Mouse (Mus musculus) neural tube, embryonic 13.5 days (tissue): ENCODE results near the gene Abhd14a. TPM values are rescaled to one million over a fixed set of nuclear protein-coding genes. Genes with fewer than 3 reads are reported as not detected.
"Not testable (repeated sequence)": the region's sequence is repeated elsewhere in the genome, so short reads cannot be mapped to it uniquely, and the experiment has no call there.

Source experiments
- ATAC-seq: fragments of 200-750 bp; cut with Nextera tagmentation; 2 replicates; pipeline ENCODE4 v1.8.0; 2017; ENCODE audit warnings: low read depth, mild to moderate bottlenecking, moderate TSS enrichment, moderate library complexity
- H3K27ac ChIP-seq: fragments of 300-500 bp; sonication (generic); replicated peaks from 2 replicates; pipeline ENCODE4 v1.5.1; 2015; ENCODE audit warnings: moderate library complexity, mild to moderate bottlenecking, inconsistent platforms
- H3K27me3 ChIP-seq: fragments of 300-500 bp; sonication (generic); 2 replicates; pipeline ENCODE4 v1.6.1; 2015; ENCODE audit warnings: mild to moderate bottlenecking, inconsistent platforms
- H3K36me3 ChIP-seq: fragments of 300-500 bp; sonication (generic); 2 replicates; pipeline ENCODE4 v1.6.1; 2015; ENCODE audit warnings: mild to moderate bottlenecking, inconsistent platforms
- H3K4me1 ChIP-seq: fragments of 300-500 bp; sonication (generic); replicated peaks from 2 replicates; pipeline ENCODE4 v1.6.1; 2015; ENCODE audit warnings: inconsistent platforms
- H3K4me2 ChIP-seq: fragments of 300-500 bp; sonication (generic); 2 replicates; pipeline ENCODE4 v1.6.1; 2015; ENCODE audit warnings: inconsistent platforms, mild to moderate bottlenecking, moderate library complexity
- H3K4me3 ChIP-seq: fragments of 300-500 bp; sonication (generic); 2 replicates; pipeline ENCODE4 v1.5.1; 2015; ENCODE audit warnings: mild to moderate bottlenecking, inconsistent platforms
- H3K9ac ChIP-seq: fragments of 300-500 bp; sonication (generic); 2 replicates; pipeline ENCODE4 v1.6.1; 2015; ENCODE audit warnings: moderate library complexity, mild to moderate bottlenecking, inconsistent platforms
- H3K9me3 ChIP-seq: fragments of 300-500 bp; sonication (generic); 2 replicates; pipeline ENCODE4 v1.6.1; 2016; ENCODE audit warnings: inconsistent platforms
- WGBS: fragments of 180-500 bp; shearing (Covaris S2); methylation state at CpG from one replicate; pipeline ENCODE4 v1.1.7; 2015; 5-methylcytosine and 5-hydroxymethylcytosine counted together
- polyA plus RNA-seq: library from polyadenylated mRNA; unstranded; fragments of >200 nt; fragmentation: Nextera tagmentation; extraction: Ambion mirVana; gene quantifications from 2 replicates; pipeline ENCODE4 v1.2.1, GENCODE M21; 2015

Abhd14a gene
- 49.7 and 57.4 TPM in 2 replicates for polyA plus RNA-seq

- WGBS, result under 1% methylated on average over 24 of the region's 24 CpGs
- peak; percentile 68 for ATAC-seq
Observed at GRCm38 (mm10) chr9:106447348-106447747, at the start of gene Abhd14a, which contains the start of gene Abhd14b. Gene Abhd14a (minus strand): TSS chr9:106447678. Gene Abhd14b (plus strand): TSS chr9:106447459.

GRCm38 (mm10) chr9:106487602-106488001, 40.1 kb upstream of the Abhd14a start:
- H3K4me3 ChIP-seq, H3K9me3 ChIP-seq, ATAC-seq, H3K27me3 ChIP-seq, H3K4me2 ChIP-seq, H3K9ac ChIP-seq, H3K4me1 ChIP-seq, H3K27ac ChIP-seq: not testable (repeated sequence)
- WGBS, result 83% methylated on average over 6 of the region's 6 CpGs
- peaks cover 40% of the 10 kb centered on the region for H3K36me3 ChIP-seq

More at GRCm38 (mm10) chr9:106447348-106447747, at the start of gene Abhd14a, which contains the start of gene Abhd14b:
- H3K4me3 ChIP-seq, result peak within 1 kb of the TSS; percentile 56
- peak within 1 kb of the TSS; percentile 80 for H3K9ac ChIP-seq
- no peaks in the 10 kb centered on the region for H3K36me3 ChIP-seq
- peaks cover 61% of the 10 kb centered on the region for H3K4me1 ChIP-seq
- H3K27ac ChIP-seq, result peak within 1 kb of the TSS; percentile 78
- peak within 1 kb of the TSS; percentile 77 for H3K4me2 ChIP-seq
- no peaks in the 10 kb centered on the region for H3K27me3 ChIP-seq
- H3K9me3 ChIP-seq, result no peaks in the 10 kb centered on the region

- Histone ChIP-seq H3K36me3 (peaks cover 57% of the 10 kb centered on the region), H3K27ac (no peak overlapping the region)
- 84% methylated on average over 10 of the region's 10 CpGs for WGBS
Observed at GRCm38 (mm10) chr9:106485076-106485475, 37.6 kb upstream of the Abhd14a start.

GRCm38 (mm10) chr9:106483606-106484005, 36.1 kb upstream of the Abhd14a start:
- Histone ChIP-seq H3K4me2 (no peak overlapping the region), H3K9ac (no peak overlapping the region), H3K9me3 (no peaks in the 10 kb centered on the region), H3K36me3 (peaks cover 62% of the 10 kb centered on the region), H3K4me1 (peaks cover 6% of the 10 kb centered on the region; the same call in 1 of the 2 replicates), H3K27me3 (no peaks in the 10 kb centered on the region), H3K27ac (no peak overlapping the region), H3K4me3 (no peak overlapping the region)
- ATAC-seq, result no peak
- 95% methylated on average over 17 of the region's 17 CpGs for WGBS

More at GRCm38 (mm10) chr9:106485076-106485475, 37.6 kb upstream of the Abhd14a start:
- no peak overlapping the region for H3K4me3 ChIP-seq
- H3K9me3 ChIP-seq, result no peaks in the 10 kb centered on the region
- no peak overlapping the region for H3K9ac ChIP-seq
- no peak overlapping the region for H3K4me2 ChIP-seq
- no peak for ATAC-seq
- no peaks in the 10 kb centered on the region for H3K4me1 ChIP-seq
- no peaks in the 10 kb centered on the region for H3K27me3 ChIP-seq

- no peak overlapping the region for H3K9ac ChIP-seq
- H3K36me3 ChIP-seq, result peaks cover 62% of the 10 kb centered on the region
- ATAC-seq, result no peak
- H3K27ac ChIP-seq, result no peak overlapping the region
- no peak overlapping the region for H3K4me3 ChIP-seq
- peaks cover 10% of the 10 kb centered on the region for H3K4me1 ChIP-seq
- H3K27me3 ChIP-seq, result no peaks in the 10 kb centered on the region
- WGBS, result 97% methylated on average over 10 of the region's 10 CpGs
- no peak overlapping the region for H3K4me2 ChIP-seq
- H3K9me3 ChIP-seq, result no peaks in the 10 kb centered on the region
Observed at GRCm38 (mm10) chr9:106483136-106483535, 35.7 kb upstream of the Abhd14a start.

- Histone ChIP-seq H3K27ac (no peak overlapping the region), H3K4me3 (no peak overlapping the region), H3K9ac (no peak overlapping the region), H3K36me3 (peaks cover 62% of the 10 kb centered on the region), H3K4me1 (peaks cover 15% of the 10 kb centered on the region), H3K27me3 (no peaks in the 10 kb centered on the region), H3K4me2 (no peak overlapping the region), H3K9me3 (no peaks in the 10 kb centered on the region)
- no peak for ATAC-seq
- 87% methylated on average over 17 of the region's 17 CpGs for WGBS
Observed at GRCm38 (mm10) chr9:106482578-106483115, 35.2 kb upstream of the Abhd14a start.

GRCm38 (mm10) chr9:106481676-106482075, 34.2 kb upstream of the Abhd14a start:
- Histone ChIP-seq H3K9ac (no peak overlapping the region), H3K27me3 (no peaks in the 10 kb centered on the region), H3K9me3 (no peaks in the 10 kb centered on the region), H3K27ac (no peak overlapping the region), H3K4me1 (peaks cover 19% of the 10 kb centered on the region), H3K36me3 (peaks cover 62% of the 10 kb centered on the region), H3K4me2 (no peak overlapping the region), H3K4me3 (no peak overlapping the region)
- no peak for ATAC-seq
- 93% methylated on average over 13 of the region's 13 CpGs for WGBS

- H3K27me3 ChIP-seq, result no peaks in the 10 kb centered on the region
- no peak for ATAC-seq
- no peak overlapping the region for H3K27ac ChIP-seq
- peaks cover 57% of the 10 kb centered on the region for H3K36me3 ChIP-seq
- no peak overlapping the region for H3K4me3 ChIP-seq
- no peak overlapping the region for H3K4me2 ChIP-seq
- H3K4me1 ChIP-seq, result peaks cover 25% of the 10 kb centered on the region
- H3K9me3 ChIP-seq, result no peaks in the 10 kb centered on the region
- 97% methylated on average over 15 of the region's 15 CpGs for WGBS
- H3K9ac ChIP-seq, result no peak overlapping the region
Observed at GRCm38 (mm10) chr9:106481075-106481474, 33.6 kb upstream of the Abhd14a start.

GRCm38 (mm10) chr9:106480541-106480940, 33.1 kb upstream of the Abhd14a start:
- 95% methylated on average over 7 of the region's 7 CpGs for WGBS
- no peak for ATAC-seq

GRCm38 (mm10) chr9:106478101-106478500, 30.6 kb upstream of the Abhd14a start:
- H3K27ac ChIP-seq, result no peak overlapping the region
- WGBS, result 84% methylated on average over 9 of the region's 9 CpGs
- H3K9me3 ChIP-seq, result no peaks in the 10 kb centered on the region
- no peaks in the 10 kb centered on the region for H3K27me3 ChIP-seq
- ATAC-seq, result no peak
- peak overlapping the region; percentile 79 for H3K9ac ChIP-seq
- H3K4me1 ChIP-seq, result peaks cover 38% of the 10 kb centered on the region
- H3K4me2 ChIP-seq, result peak overlapping the region; percentile 99
- peaks cover 27% of the 10 kb centered on the region for H3K36me3 ChIP-seq
- H3K4me3 ChIP-seq, result peak overlapping the region; percentile 67

More at GRCm38 (mm10) chr9:106480541-106480940, 33.1 kb upstream of the Abhd14a start:
- Histone ChIP-seq H3K36me3 (peaks cover 52% of the 10 kb centered on the region), H3K27ac (no peak overlapping the region), H3K4me2 (no peak overlapping the region), H3K4me1 (peaks cover 28% of the 10 kb centered on the region), H3K9me3 (no peaks in the 10 kb centered on the region), H3K4me3 (no peak overlapping the region), H3K27me3 (no peaks in the 10 kb centered on the region), H3K9ac (no peak overlapping the region)

GRCm38 (mm10) chr9:106477649-106478048, 30.2 kb upstream of the Abhd14a start:
- WGBS, result 5% methylated on average over 16 of the region's 16 CpGs

GRCm38 (mm10) chr9:106476924-106477484, 29.5 kb upstream of the Abhd14a start, which contains the start of gene Parp3:
Gene Parp3 (minus strand): TSS chr9:106476949.
- Histone ChIP-seq H3K9ac (peak within 1 kb of the TSS; percentile 79), H3K9me3 (no peaks in the 10 kb centered on the region), H3K4me3 (peak within 1 kb of the TSS; percentile 67), H3K4me2 (peak within 1 kb of the TSS; percentile 99), H3K27me3 (no peaks in the 10 kb centered on the region), H3K4me1 (peaks cover 41% of the 10 kb centered on the region), H3K36me3 (peaks cover 20% of the 10 kb centered on the region), H3K27ac (peak within 1 kb of the TSS; percentile 18; the same call in 1 of the 2 replicates)
- ATAC-seq, result peak; percentile 98
- 0% methylated on average over 41 of the region's 41 CpGs for WGBS

More at GRCm38 (mm10) chr9:106477649-106478048, 30.2 kb upstream of the Abhd14a start:
- no peak for ATAC-seq
- H3K36me3 ChIP-seq, result peaks cover 23% of the 10 kb centered on the region
- no peak overlapping the region for H3K27ac ChIP-seq
- peaks cover 38% of the 10 kb centered on the region for H3K4me1 ChIP-seq
- peak overlapping the region; percentile 99 for H3K4me2 ChIP-seq
- no peaks in the 10 kb centered on the region for H3K27me3 ChIP-seq
- H3K9ac ChIP-seq, result peak overlapping the region; percentile 79
- H3K9me3 ChIP-seq, result no peaks in the 10 kb centered on the region
- peak overlapping the region; percentile 67 for H3K4me3 ChIP-seq
